Comparison of ENCODE assay signal across 8 mouse cellular contexts in the genomic region with DNA sequence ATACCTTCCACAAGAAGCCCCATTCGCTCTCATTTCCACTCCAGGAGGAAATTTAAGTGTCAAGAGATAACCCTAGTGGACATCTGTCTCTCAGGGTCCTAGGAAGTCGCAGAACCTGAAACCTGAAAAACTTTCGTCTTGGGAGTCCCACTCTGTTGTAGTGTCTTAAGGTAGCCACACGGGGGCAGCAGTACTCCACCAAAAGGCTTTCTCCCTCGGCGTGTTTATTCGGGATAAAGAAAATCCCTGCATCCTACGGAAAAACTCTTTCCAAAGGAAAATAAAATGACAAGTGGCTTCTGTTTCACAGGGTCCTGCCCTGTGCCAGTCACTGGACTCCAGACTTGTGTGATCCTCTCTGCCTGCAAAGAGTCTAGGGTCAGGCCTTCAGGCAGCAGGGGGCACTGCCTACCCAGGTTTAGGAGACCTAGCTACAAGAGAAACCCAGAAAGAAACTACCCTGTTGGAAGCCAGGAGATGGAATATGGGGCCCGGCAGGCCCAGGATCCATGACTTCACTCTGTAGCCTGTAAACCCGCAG. TPM values are rescaled to one million over a fixed set of nuclear protein-coding genes. Genes with fewer than 3 reads are reported as not detected.
DNase-seq lines count a peak whose midpoint lies in the region; ATAC-seq and TF ChIP-seq lines count a peak whose summit lies in the region.

No protein-coding gene starts in this region.

- H3K4me1 ChIP-seq in embryonic fibroblast, embryonic 13.5 days (ENCODE audit: control insufficient read depth, insufficient read depth, low read length) = peaks cover 10% of the 10 kb centered on the region; the same call in 1 of the 2 replicates
- peaks cover 60% of the 10 kb centered on the region for H3K4me1 ChIP-seq in heart, embryonic 12.5 days (replicated peaks)
- peaks cover 76% of the 10 kb centered on the region for H3K4me1 ChIP-seq in kidney, embryonic 15.5 days
- peaks cover 39% of the 10 kb centered on the region for H3K4me1 ChIP-seq in liver, embryonic 11.5 days (replicated peaks; ENCODE audit: control insufficient read depth, insufficient read depth, low read length)
- peaks cover 29% of the 10 kb centered on the region for H3K4me1 ChIP-seq in stomach, embryonic 15.5 days

- no peak overlapping the region for H3K4me3 ChIP-seq in embryonic fibroblast, embryonic 13.5 days (ENCODE audit: insufficient read depth, low read length)
- H3K4me3 ChIP-seq in heart, embryonic 12.5 days = peak overlapping the region; percentile 42
- peak overlapping the region; percentile 32 for H3K4me3 ChIP-seq in kidney, embryonic 15.5 days (replicated peaks)
- peak overlapping the region; percentile 38 for H3K4me3 ChIP-seq in liver, embryonic 11.5 days (ENCODE audit: low read depth, low read length)
- peak overlapping the region; percentile 32 for H3K4me3 ChIP-seq in stomach, embryonic 15.5 days (replicated peaks)

- peak; percentile 77; the same call in 1 of the 2 replicates for ATAC-seq in heart, embryonic 12.5 days (ENCODE audit: insufficient number of reproducible peaks, low FRiP score)
- peak; percentile 38 for ATAC-seq in kidney, embryonic 15.5 days (replicated peaks; ENCODE audit: low FRiP score)
- peak; percentile 51 for ATAC-seq in liver, embryonic 11.5 days (replicated peaks; ENCODE audit: low FRiP score)
- ATAC-seq in stomach, embryonic 15.5 days (ENCODE audit: insufficient read depth, low FRiP score, low read depth) = peak; percentile 29; the same call in 1 of the 2 replicates

- H3K9me3 ChIP-seq in heart, embryonic 12.5 days (replicated peaks) = no peaks in the 10 kb centered on the region
- no peaks in the 10 kb centered on the region for H3K9me3 ChIP-seq in kidney, embryonic 15.5 days (replicated peaks)
- no peaks in the 10 kb centered on the region for H3K9me3 ChIP-seq in liver, embryonic 11.5 days (ENCODE audit: control insufficient read depth, low read length)
- no peaks in the 10 kb centered on the region for H3K9me3 ChIP-seq in stomach, embryonic 15.5 days

- peak overlapping the region; percentile 59; the same call in 1 of the 2 replicates for H3K9ac ChIP-seq in heart, embryonic 12.5 days
- H3K9ac ChIP-seq in kidney, embryonic 15.5 days = peak overlapping the region; percentile 24; the same call in 1 of the 2 replicates
- peak overlapping the region; percentile 57 for H3K9ac ChIP-seq in liver, embryonic 11.5 days (ENCODE audit: low read depth, low read length)
- no peak overlapping the region for H3K9ac ChIP-seq in stomach, embryonic 15.5 days

- no peaks in the 10 kb centered on the region for H3K36me3 ChIP-seq in heart, embryonic 12.5 days
- no peaks in the 10 kb centered on the region for H3K36me3 ChIP-seq in kidney, embryonic 15.5 days
- H3K36me3 ChIP-seq in liver, embryonic 11.5 days (ENCODE audit: control insufficient read depth, insufficient read depth, low read length) = no peaks in the 10 kb centered on the region
- no peaks in the 10 kb centered on the region for H3K36me3 ChIP-seq in stomach, embryonic 15.5 days

- TF ChIP-seq CTCF in brain, embryonic 14.5 days (IDR thresholded peaks at IDR 0.05; ENCODE audit: borderline replicate concordance, extremely low read depth, insufficient read depth, insufficient read length) = peak; percentile 80; the same call in 1 of the 2 replicates
- peak; percentile 49; the same call in 1 of the 2 replicates for TF ChIP-seq CTCF in embryonic fibroblast, embryonic 13.5 days (IDR thresholded peaks at IDR 0.05; ENCODE audit: borderline replicate concordance, insufficient read depth, low read length)

- no peak overlapping the region for H3K27ac ChIP-seq in embryonic fibroblast, embryonic 13.5 days (ENCODE audit: insufficient read depth, low read length)
- H3K27ac ChIP-seq in heart, embryonic 12.5 days (ENCODE audit: poor library complexity, severe bottlenecking) = 0 out of 2 replicates have a peak overlapping the region, but pooled peaks have one; percentile 36
- H3K27ac ChIP-seq in kidney, embryonic 15.5 days = peak overlapping the region; percentile 69
- no peak overlapping the region; the same call in 1 of the 2 replicates for H3K27ac ChIP-seq in liver, embryonic 11.5 days (ENCODE audit: low read depth, low read length)
- peak overlapping the region; percentile 31 for H3K27ac ChIP-seq in stomach, embryonic 15.5 days

- TF ChIP-seq POLR2A in brain, embryonic 14.5 days (IDR thresholded peaks at IDR 0.05; ENCODE audit: borderline replicate concordance, extremely low read depth, insufficient read depth, insufficient read length, poor library complexity, severe bottlenecking) = no peak
- TF ChIP-seq POLR2A in embryonic fibroblast, embryonic 13.5 days (IDR thresholded peaks at IDR 0.05; ENCODE audit: low read depth, low read length) = no peak

- under 1% methylated on average over 10 of the region's 10 CpGs for WGBS in heart, embryonic 12.5 days
- under 1% methylated on average over 10 of the region's 10 CpGs for WGBS in kidney, embryonic 15.5 days
- under 1% methylated on average over 10 of the region's 10 CpGs for WGBS in liver, embryonic 11.5 days
- WGBS in stomach, embryonic 15.5 days = under 1% methylated on average over 10 of the region's 10 CpGs

- H3K27me3 ChIP-seq in heart, embryonic 12.5 days (replicated peaks) = no peaks in the 10 kb centered on the region
- no peaks in the 10 kb centered on the region for H3K27me3 ChIP-seq in kidney, embryonic 15.5 days
- no peaks in the 10 kb centered on the region for H3K27me3 ChIP-seq in liver, embryonic 11.5 days (replicated peaks; ENCODE audit: control insufficient read depth, insufficient read depth, low read length)
- H3K27me3 ChIP-seq in stomach, embryonic 15.5 days (replicated peaks) = no peaks in the 10 kb centered on the region

- peak overlapping the region; percentile 67 for H3K4me2 ChIP-seq in heart, embryonic 12.5 days
- peak overlapping the region; percentile 61 for H3K4me2 ChIP-seq in kidney, embryonic 15.5 days
- H3K4me2 ChIP-seq in liver, embryonic 11.5 days = peak overlapping the region; percentile 84
- H3K4me2 ChIP-seq in stomach, embryonic 15.5 days = peak overlapping the region; percentile 57

- DNase-seq in B cell, adult 2 months = peak; percentile 88 to 89
- DNase-seq in brain, embryonic 14.5 days (ENCODE audit: low read depth) = peak; percentile 86
- peak; percentile 78 for DNase-seq in liver, embryonic 11.5 days (ENCODE audit: low spot score)
- DNase-seq in naive thymus-derived CD4-positive, alpha-beta T cell, adult 2 months (ENCODE audit: low read depth) = peak; percentile 95

RNA-seq across cellular contexts. Expression of a gene that starts 25.9 kb away (rescaled TPM):
- polyA plus RNA-seq in brain, embryonic 14.5 days (2012; rRNA removed) = 219 and 329 TPM in 2 replicates
- 162 and 179 TPM in 2 replicates for polyA plus RNA-seq in embryonic fibroblast, embryonic 13.5 days (2011; ENCODE audit: insufficient read length, low read depth, missing spikeins)
- 365 and 374 TPM in 2 replicates for polyA plus RNA-seq in heart, embryonic 12.5 days (2016; fragmentation: Nextera tagmentation; extraction: Ambion mirVana)
- polyA plus RNA-seq in kidney, embryonic 15.5 days (2015; fragmentation: Nextera tagmentation; extraction: Ambion mirVana) = 427 and 441 TPM in 2 replicates
- polyA plus RNA-seq in liver, embryonic 11.5 days (2014; fragmentation: Nextera tagmentation; extraction: Ambion mirVana) = 309 and 312 TPM in 2 replicates
- polyA plus RNA-seq in stomach, embryonic 15.5 days (2015; fragmentation: Nextera tagmentation; extraction: Ambion mirVana) = 436 and 440 TPM in 2 replicates

RNA-seq across cellular contexts. Expression of a gene that starts 26.0 kb away (rescaled TPM):
- 16.8 and 29.9 TPM in 2 replicates for polyA plus RNA-seq in brain, embryonic 14.5 days (2012; rRNA removed)
- 74.6 and 86.4 TPM in 2 replicates for polyA plus RNA-seq in embryonic fibroblast, embryonic 13.5 days (2011; ENCODE audit: insufficient read length, low read depth, missing spikeins)
- polyA plus RNA-seq in heart, embryonic 12.5 days (2016; fragmentation: Nextera tagmentation; extraction: Ambion mirVana) = 87.6 and 90.2 TPM in 2 replicates
- polyA plus RNA-seq in kidney, embryonic 15.5 days (2015; fragmentation: Nextera tagmentation; extraction: Ambion mirVana) = 61.3 and 67.6 TPM in 2 replicates
- 27.6 and 28.2 TPM in 2 replicates for polyA plus RNA-seq in liver, embryonic 11.5 days (2014; fragmentation: Nextera tagmentation; extraction: Ambion mirVana)
- polyA plus RNA-seq in stomach, embryonic 15.5 days (2015; fragmentation: Nextera tagmentation; extraction: Ambion mirVana) = 43.1 and 44.1 TPM in 2 replicates

RNA-seq across cellular contexts. Expression of a gene that starts 56.8 kb away (rescaled TPM):
- polyA plus RNA-seq in brain, embryonic 14.5 days (2012; rRNA removed) = not detected in 2 replicates
- polyA plus RNA-seq in embryonic fibroblast, embryonic 13.5 days (2011; ENCODE audit: insufficient read length, low read depth, missing spikeins) = not detected in 2 replicates
- not detected in 2 replicates for polyA plus RNA-seq in heart, embryonic 12.5 days (2016; fragmentation: Nextera tagmentation; extraction: Ambion mirVana)
- 0.14 TPM in 1 of 2 replicates, not detected in the other for polyA plus RNA-seq in kidney, embryonic 15.5 days (2015; fragmentation: Nextera tagmentation; extraction: Ambion mirVana)
- not detected in 2 replicates for polyA plus RNA-seq in liver, embryonic 11.5 days (2014; fragmentation: Nextera tagmentation; extraction: Ambion mirVana)
- polyA plus RNA-seq in stomach, embryonic 15.5 days (2015; fragmentation: Nextera tagmentation; extraction: Ambion mirVana) = not detected in 2 replicates

Comparison
In these comparisons a context has a peak if more than half of its experiments do, and no peak if none do; other contexts are left out.
1. H3K27ac ChIP-seq: peak in heart, embryonic 12.5 days (single experiment), kidney, embryonic 15.5 days (single experiment) and stomach, embryonic 15.5 days (single experiment); none in embryonic fibroblast, embryonic 13.5 days (single experiment) and liver, embryonic 11.5 days (single experiment).
2. Peak in every context shown above with its lines, with median percentiles within 50 percentile points of each other: DNase-seq, ATAC-seq and H3K4me2 ChIP-seq.